Mouse (Mus musculus) left cerebral cortex, adult 2 months (tissue): ENCODE measurements around the gene 2010111I01Rik. TPM values are rescaled to one million over a fixed set of nuclear protein-coding genes. Genes with fewer than 3 reads are reported as not detected.
"Not testable (repeated sequence)": the region's sequence is repeated elsewhere in the genome, so short reads cannot be mapped to it uniquely, and the experiment has no call there.

ENCODE experiments used
- DNase-seq, 2 experiments: peaks; one replicate each; pipeline ENCODE4 v3.0.0; 2021 to 2022; ENCODE audit warnings: low spot score in 2 of 2, mixed read lengths in 1 of 2; ENCODE audit errors: extremely low spot score in 1 of 2
- H3K27ac ChIP-seq: fragments of 200-600 bp; 2 replicates; pipeline ENCODE4 v1.8.1; 2022
- H3K4me3 ChIP-seq: fragments of 200-600 bp; 2 replicates; pipeline ENCODE4 v1.8.1; 2022
- CTCF ChIP-seq: fragments of 200-600 bp; IDR thresholded peaks from 2 replicates; pipeline ENCODE4 v1.8.1; 2022; ENCODE audit warnings: antibody characterized with exemption, mild to moderate bottlenecking, moderate library complexity
- intact Hi-C: fragments of 180-260 bp; cut with DNase I; formaldehyde crosslinking; loops from one replicate; pipeline ENCODE4 v1.15.1; 2025
- long read RNA-seq, 2 experiments: library from polyadenylated mRNA; stranded (forward); transcript quantifications; one replicate each; pipeline ENCODE4 v2.0.0; 2021; ENCODE audit warnings: borderline mapping rate in 2 of 2
- total RNA-seq, 2 experiments: library from RNA; stranded (reverse); gene quantifications; 2 replicates each; pipeline ENCODE4 v1.2.3; 2021

2010111I01Rik gene
- 100 to 1,000 TPM; 122 to 140 TPM for total RNA-seq
- long read RNA-seq, experiment 1, partial matches to known transcripts: 19 of 40 reads
- long read RNA-seq, experiment 1, other reads (novel, unspliced or antisense): 20 of 40 reads
- long read RNA-seq, experiment 2, transcript 2010111I01Rik-211 (1 exons, 1,599 nt): major isoform, 5 of 57 reads
- long read RNA-seq, experiment 2, partial matches to known transcripts: 28 of 57 reads
- long read RNA-seq, experiment 2, other reads (novel, unspliced or antisense): 21 of 57 reads

DNA sequence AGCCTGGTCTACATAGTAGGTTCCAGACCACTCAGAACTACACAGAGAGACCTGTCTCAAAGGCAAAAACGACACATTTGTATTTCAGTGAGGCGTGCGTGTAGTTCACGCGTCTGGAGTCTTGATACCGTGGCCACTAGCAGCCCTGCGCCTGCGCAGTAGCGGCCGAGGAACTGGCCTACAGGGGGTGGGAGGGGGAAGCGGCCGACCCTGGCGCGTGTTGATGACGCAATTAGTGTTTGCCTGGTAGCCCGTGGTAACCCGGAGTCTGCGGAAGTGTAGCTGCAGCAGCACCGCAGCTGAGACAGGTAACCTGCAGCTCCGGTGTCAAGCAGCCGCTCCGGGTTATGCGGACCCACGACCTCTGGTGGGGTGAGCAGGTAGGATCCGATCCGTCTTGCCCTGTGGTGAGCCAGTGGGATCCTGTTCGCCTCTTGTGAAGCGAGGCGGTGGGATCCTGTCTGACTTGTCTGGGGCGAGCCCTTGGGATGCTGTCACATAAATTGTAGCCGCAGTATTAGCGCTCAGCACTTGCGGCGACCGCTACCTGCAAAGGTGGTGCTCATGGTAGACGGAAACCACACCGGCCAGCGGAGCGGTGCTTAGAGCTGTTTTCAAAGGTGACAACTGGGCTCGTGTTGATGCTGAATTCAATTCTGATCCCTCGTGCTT, at the start of gene 2010111I01Rik:
2010111I01Rik (plus strand) TSS at position 254 of the 672 bp plus-strand sequence.
- peak within 1 kb of the TSS; percentile 89 for H3K27ac ChIP-seq
- intact Hi-C loops: no loop called here
- peak within 1 kb of the TSS; percentile 72 for H3K4me3 ChIP-seq
- DNase-seq: peak; percentile 97 to 98
- peak; percentile 25 for TF ChIP-seq CTCF

DNA sequence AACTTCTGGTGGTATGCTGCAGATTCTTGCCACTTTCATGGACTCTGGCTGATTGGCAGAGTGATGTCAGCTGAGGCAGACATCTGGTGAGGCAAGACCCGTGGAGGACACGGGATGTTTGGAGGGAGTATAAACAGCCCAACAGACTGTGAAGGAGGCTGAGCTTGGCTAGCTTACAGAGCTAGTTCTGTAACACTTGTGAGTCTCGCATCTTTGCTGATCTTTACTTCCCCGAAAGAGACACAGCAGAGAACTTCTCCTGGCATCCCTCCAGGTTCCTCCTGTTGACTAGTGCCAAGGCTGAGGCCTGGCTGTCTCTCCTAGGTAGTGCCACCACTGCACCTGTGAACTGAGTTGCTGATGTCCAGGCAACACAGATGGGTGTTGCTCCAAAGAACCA, 48.0 kb upstream of the 2010111I01Rik start:
- DNase-seq: no peak
- Histone ChIP-seq H3K4me3 (no peak overlapping the region), H3K27ac (no peak overlapping the region)
- no peak for TF ChIP-seq CTCF
- intact Hi-C loops: no loop called here

DNA sequence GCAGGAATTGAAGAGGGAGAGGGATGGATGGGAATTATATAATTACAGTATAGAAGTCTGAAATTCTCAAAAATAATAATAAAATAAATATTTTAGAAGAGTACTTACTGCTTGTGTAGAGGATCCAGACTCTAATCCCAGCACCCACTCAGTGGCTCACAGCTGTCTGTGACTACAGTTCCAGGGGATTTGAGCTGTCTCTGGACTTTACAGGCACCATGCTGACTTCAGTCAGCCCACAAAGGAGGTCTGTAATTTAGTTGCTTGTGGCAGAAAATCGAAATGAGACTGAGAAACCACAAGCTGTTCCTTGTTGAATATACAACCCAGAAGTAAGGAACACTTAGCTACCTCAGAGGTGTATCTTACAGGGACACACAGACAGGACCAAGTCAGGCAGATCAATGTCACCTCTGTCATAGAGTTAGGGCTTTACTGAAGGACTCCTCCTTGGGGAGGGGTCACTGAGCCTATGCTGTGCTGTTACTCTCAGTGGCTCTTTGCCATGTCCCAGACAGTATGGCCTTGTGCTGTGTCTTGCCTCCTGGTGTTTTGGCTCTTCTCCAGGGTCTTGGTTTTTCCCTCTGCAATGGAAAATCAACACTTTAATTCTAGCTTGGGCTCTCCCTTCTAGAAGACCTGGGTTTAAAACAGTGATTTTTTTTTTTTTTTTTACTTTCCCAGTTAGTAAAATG, 47.1 kb upstream of the 2010111I01Rik start:
- no peak for TF ChIP-seq CTCF
- Histone ChIP-seq H3K27ac (no peak overlapping the region), H3K4me3 (no peak overlapping the region)
- intact Hi-C loops: no loop called here
- no peak for DNase-seq

DNA sequence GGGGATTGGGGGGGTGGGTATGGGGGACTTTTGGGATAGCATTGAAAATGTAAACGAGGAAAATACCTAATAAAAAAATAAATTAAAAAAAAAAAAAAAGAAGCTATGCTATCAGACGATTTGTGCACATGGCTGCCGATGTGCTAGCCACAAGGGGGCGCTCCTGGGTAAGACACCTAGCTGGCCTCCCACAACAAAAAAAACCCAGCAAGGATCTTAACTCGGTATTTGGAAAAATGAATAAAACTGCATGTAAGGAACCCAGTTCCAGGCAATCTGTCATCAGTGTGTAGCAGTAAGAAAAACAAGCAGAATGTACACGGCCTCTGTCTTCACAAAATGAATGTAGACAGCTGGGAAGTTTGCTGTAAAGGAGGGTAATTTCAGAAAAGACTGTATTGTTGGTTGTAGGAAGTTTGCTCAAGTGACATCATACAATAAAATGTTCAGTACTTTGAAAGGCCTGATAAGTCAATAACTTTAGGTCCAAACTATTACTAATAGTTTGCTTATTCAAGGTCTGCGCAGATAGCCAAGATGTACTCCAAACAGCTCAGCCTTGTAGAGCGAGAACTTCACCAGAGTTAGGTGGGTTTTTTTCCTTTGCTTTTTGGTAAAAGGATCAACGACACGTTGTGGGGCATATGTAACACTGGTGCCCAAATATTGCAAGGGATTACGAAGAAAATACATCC, 44.9 kb upstream of the 2010111I01Rik start:
- peak; percentile 78 for TF ChIP-seq CTCF
- intact Hi-C loops: loop anchor here (10.0 kb wide), 3 partner anchors 125 to 1115 kb away; no protein-coding TSS in a partner anchor
- no peak overlapping the region for H3K4me3 ChIP-seq
- DNase-seq: peak; percentile 80 to 84
- no peak overlapping the region for H3K27ac ChIP-seq

DNA sequence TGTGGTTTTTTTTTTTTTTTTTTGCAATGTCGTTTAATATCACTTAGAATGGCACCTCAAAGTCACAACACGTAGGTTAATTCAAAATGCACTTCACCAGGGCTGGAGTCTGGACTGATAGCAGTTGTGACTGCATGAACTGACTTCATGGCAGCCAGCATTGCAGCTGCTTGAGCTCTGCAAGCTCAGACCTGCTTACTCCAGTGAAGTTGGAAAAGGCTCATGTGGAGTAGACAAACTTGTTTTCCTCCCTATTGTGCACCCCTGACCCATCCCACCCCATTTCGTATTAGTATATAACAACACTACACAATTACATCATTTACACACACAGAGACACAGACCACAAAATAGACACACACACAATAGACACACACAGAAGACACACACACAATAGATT, 42.0 kb upstream of the 2010111I01Rik start:
- Histone ChIP-seq H3K27ac (no peak overlapping the region), H3K4me3 (no peak overlapping the region)
- TF ChIP-seq CTCF: no peak
- intact Hi-C loops: loop anchor here (10.0 kb wide), 3 partner anchors 122 to 1112 kb away; no protein-coding TSS in a partner anchor
- DNase-seq: no peak

- DNase-seq: no peak
- Histone ChIP-seq H3K4me3 (no peak overlapping the region), H3K27ac (no peak overlapping the region)
- intact Hi-C loops: loop anchor here (10.0 kb wide), 3 partner anchors 122 to 1112 kb away; no protein-coding TSS in a partner anchor
- TF ChIP-seq CTCF: no peak
Measured at GRCm38 (mm10) chr13:62923182-62923581, 41.5 kb upstream of the 2010111I01Rik start.

GRCm38 (mm10) chr13:62926479-62926878, 38.2 kb upstream of the 2010111I01Rik start:
- peak; percentile 45 to 50 for DNase-seq
- intact Hi-C loops: loop anchor here (2.0 to 10.0 kb wide), 5 partner anchors 118 to 1108 kb away; no protein-coding TSS in a partner anchor
- no peak overlapping the region for H3K27ac ChIP-seq
- peak; percentile 66 for TF ChIP-seq CTCF
- no peak overlapping the region for H3K4me3 ChIP-seq

- DNase-seq: no peak
- no peak for TF ChIP-seq CTCF
- H3K4me3 ChIP-seq: no peak overlapping the region
- no peak overlapping the region for H3K27ac ChIP-seq
- intact Hi-C loops: loop anchor here (2.0 to 10.0 kb wide), 5 partner anchors 117 to 1107 kb away; no protein-coding TSS in a partner anchor
Measured at GRCm38 (mm10) chr13:62927470-62927869, 37.2 kb upstream of the 2010111I01Rik start.

- intact Hi-C loops: loop anchor here (10.0 kb wide), 3 partner anchors 116 to 1106 kb away; no protein-coding TSS in a partner anchor
- not testable (repeated sequence) for H3K4me3 ChIP-seq, DNase-seq, H3K27ac ChIP-seq
Measured at GRCm38 (mm10) chr13:62929144-62929543, 35.5 kb upstream of the 2010111I01Rik start.

DNA sequence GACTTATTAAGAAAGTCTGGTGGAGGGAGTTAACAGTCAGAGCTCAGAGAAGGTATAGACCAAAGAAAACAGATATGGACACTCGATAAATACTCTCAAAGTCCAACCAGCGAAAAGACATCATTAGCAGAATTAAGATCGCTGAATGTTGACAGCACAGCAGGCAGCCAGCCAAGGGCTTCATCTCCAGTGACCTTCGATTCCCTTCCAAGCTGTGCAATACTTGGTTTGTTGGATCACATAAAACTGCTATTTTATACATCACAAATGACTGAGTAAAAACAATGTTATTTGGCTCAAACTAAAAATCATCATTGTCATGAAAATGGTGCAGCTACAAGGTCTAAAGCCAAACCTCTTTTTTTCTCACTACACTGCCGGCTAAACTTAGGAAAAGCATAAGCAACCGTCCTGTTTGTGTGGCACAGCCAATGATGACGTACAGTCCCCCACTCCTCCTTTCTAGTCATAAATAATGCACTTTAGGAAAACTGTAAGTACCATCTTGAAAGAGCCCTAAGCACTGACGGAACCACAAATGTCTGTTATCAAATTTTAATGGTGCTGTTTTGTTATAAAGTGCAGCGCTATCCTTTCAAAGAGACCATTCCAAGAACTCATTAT, 34.8 kb upstream of the 2010111I01Rik start:
- Histone ChIP-seq H3K4me3 (no peak overlapping the region), H3K27ac (no peak overlapping the region)
- TF ChIP-seq CTCF: no peak
- intact Hi-C loops: loop anchor here (10.0 kb wide), 3 partner anchors 115 to 1105 kb away; no protein-coding TSS in a partner anchor
- DNase-seq: no peak

GRCm38 (mm10) chr13:62932452-62932851, 32.2 kb upstream of the 2010111I01Rik start:
- no peak for TF ChIP-seq CTCF
- H3K4me3 ChIP-seq: no peak overlapping the region
- intact Hi-C loops: no loop called here
- no peak overlapping the region for H3K27ac ChIP-seq
- DNase-seq: no peak
